Mouse (Mus musculus) embryonic facial prominence, embryonic 14.5 days (tissue): ENCODE measurements around the gene Cmtm1. TPM values are rescaled to one million over a fixed set of nuclear protein-coding genes. Genes with fewer than 3 reads are reported as not detected.

ENCODE experiments used
- polyA plus RNA-seq: library from polyadenylated mRNA; unstranded; fragments of >200 nt; fragmentation: Nextera tagmentation; extraction: Ambion mirVana; gene quantifications from 2 replicates; pipeline ENCODE4 v1.2.1, GENCODE M21; 2014

The Cmtm1 gene
- polyA plus RNA-seq, 1 experiment from 2014 or later = not detected

Other genes with a start within 250 kb of the Cmtm1 start
- gene Cdh5, start 208.5 kb downstream of the Cmtm1 start, polyA plus RNA-seq = 43.0 and 46.2 TPM in 2 replicates
- 2.1 and 2.5 TPM in 2 replicates for gene Bean1, start 139.7 kb downstream of the Cmtm1 start, polyA plus RNA-seq
- gene Tk2, start 61.6 kb downstream of the Cmtm1 start, polyA plus RNA-seq = 16.4 and 21.2 TPM in 2 replicates
- gene Cklf, start 59.3 kb downstream of the Cmtm1 start, polyA plus RNA-seq = 33.0 and 35.5 TPM in 2 replicates
- not detected in 2 replicates for gene Cmtm2a, start 17.0 kb downstream of the Cmtm1 start, polyA plus RNA-seq
- gene Gm45711, start 64 bp downstream of the Cmtm1 start, polyA plus RNA-seq = not detected in 2 replicates
- not detected in 2 replicates for gene Gm11020, start 11.4 kb upstream of the Cmtm1 start, polyA plus RNA-seq
- not detected in 2 replicates for gene Cmtm2b, start 12.1 kb upstream of the Cmtm1 start, polyA plus RNA-seq
- 168 and 189 TPM in 2 replicates for gene Cmtm3, start 29.3 kb upstream of the Cmtm1 start, polyA plus RNA-seq
- gene Cmtm4, start 85.7 kb upstream of the Cmtm1 start, polyA plus RNA-seq = 4.1 and 4.3 TPM in 2 replicates
- 52.5 and 53.8 TPM in 2 replicates for gene Dync1li2, start 132.9 kb upstream of the Cmtm1 start, polyA plus RNA-seq
- 0.53 and 0.62 TPM in 2 replicates for gene Terb1, start 199.8 kb upstream of the Cmtm1 start, polyA plus RNA-seq
- 89.0 and 100 TPM in 2 replicates for gene Nae1, start 224.5 kb upstream of the Cmtm1 start, polyA plus RNA-seq
- 1.0 and 1.6 TPM in 2 replicates for gene Car7, start 224.5 kb upstream of the Cmtm1 start, polyA plus RNA-seq